Mouse (Mus musculus) liver, adult 2 months (tissue): ENCODE data around the gene Gsdma3.

ENCODE experiments used
- CTCF ChIP-seq: fragments of 200-500 bp; IDR thresholded peaks from 2 replicates; pipeline ENCODE4 v1.5.1; 2011; ENCODE audit warnings: low read depth, low read length, control low read depth
- POLR2A ChIP-seq: fragments of 200-500 bp; IDR thresholded peaks from 2 replicates; pipeline ENCODE4 v1.6.1; 2011; ENCODE audit warnings: low read length, control low read depth; ENCODE audit not compliant: insufficient read depth; ENCODE audit errors: extremely low read depth

GRCm38 (mm10) chr11:98584629-98585177 lies 41.5 kb upstream of the Gsdma3 start:
- no peak for TF ChIP-seq CTCF
- TF ChIP-seq POLR2A = no peak
